Mouse (Mus musculus) T-cell, adult 2 months (primary cell): Measurements from ENCODE around the gene Slc6a13.

Experiments
- DNase-seq: peaks from one replicate; pipeline ENCODE4 v3.0.0; 2022; ENCODE audit warnings: low spot score

Gene Slc6a13

DNA sequence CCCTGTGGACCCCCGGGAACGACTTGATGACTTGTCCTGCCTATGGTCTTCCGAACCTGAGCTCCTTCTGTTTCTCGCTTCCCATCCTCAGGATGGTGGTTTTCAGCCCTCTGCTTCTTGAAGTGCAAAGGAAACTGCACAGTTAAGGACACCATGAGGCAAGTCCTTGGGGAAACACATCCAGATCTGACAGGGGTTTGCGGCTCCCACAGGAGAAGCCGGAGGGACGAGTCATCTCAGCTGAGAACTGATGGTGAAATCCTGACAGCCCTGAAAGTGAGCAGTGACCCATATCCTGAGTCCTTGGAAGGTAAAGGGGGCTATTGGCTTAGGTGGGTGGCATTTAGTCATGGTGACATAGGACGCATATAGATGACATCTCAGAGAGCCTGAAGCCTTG, 80.5 kb downstream of the Slc6a13 start:
- DNase-seq: no peak

DNA sequence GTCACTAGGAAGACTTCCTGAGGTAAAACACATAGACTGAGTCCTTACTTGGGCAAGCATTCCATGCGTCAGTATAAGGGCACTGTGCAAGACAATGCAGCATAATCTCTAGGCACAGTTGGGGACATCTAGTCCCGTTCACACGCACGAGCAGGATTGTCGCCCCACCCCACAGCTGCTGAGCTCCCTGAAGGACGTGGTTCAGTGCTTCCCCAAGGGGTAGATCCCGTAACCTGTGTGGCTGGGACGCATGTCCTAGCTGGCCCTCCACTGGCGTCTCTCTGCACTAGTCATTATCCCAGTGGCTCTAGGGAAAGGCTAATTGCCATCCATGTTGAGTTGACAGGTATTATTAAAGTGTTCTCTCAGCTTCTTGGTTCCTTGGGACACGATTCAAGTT, 82.0 kb downstream of the Slc6a13 start:
- no peak for DNase-seq

GRCm38 (mm10) chr6:121385397-121385796, 85.4 kb downstream of the Slc6a13 start:
- no peak for DNase-seq
